Mouse (Mus musculus) heart, postnatal 0 days (tissue): Measurements from ENCODE around the gene Scfd2. TPM values are rescaled to one million over a fixed set of nuclear protein-coding genes. Genes with fewer than 3 reads are reported as not detected.

ENCODE experiments used
- ATAC-seq: fragments of 200-750 bp; cut with Nextera tagmentation; 2 replicates; pipeline ENCODE4 v1.8.0; 2017; ENCODE audit warnings: low read depth, moderate number of reproducible peaks, moderate library complexity; ENCODE audit not compliant: insufficient read depth
- DNase-seq: peaks from one replicate; pipeline ENCODE4 v3.0.0-alpha.2; 2016; ENCODE audit warnings: low spot score
- H3K27ac ChIP-seq: fragments of 300-500 bp; sonication (generic); 2 replicates; pipeline ENCODE4 v1.5.1; 2014; ENCODE audit warnings: low read depth, mild to moderate bottlenecking
- H3K27me3 ChIP-seq: fragments of 300-500 bp; sonication (generic); 2 replicates; pipeline ENCODE4 v1.6.1; 2014; ENCODE audit warnings: low read length, mixed read lengths; ENCODE audit not compliant: control insufficient read depth, insufficient read depth
- H3K36me3 ChIP-seq: fragments of 300-500 bp; sonication (generic); replicated peaks from 2 replicates; pipeline ENCODE4 v1.6.1; 2014; ENCODE audit warnings: low read length, mixed read lengths; ENCODE audit not compliant: control insufficient read depth, insufficient read depth
- H3K4me1 ChIP-seq: fragments of 300-500 bp; sonication (generic); 2 replicates; pipeline ENCODE4 v1.6.1; 2014; ENCODE audit warnings: antibody characterized with exemption; ENCODE audit not compliant: control insufficient read depth, insufficient read depth
- H3K4me2 ChIP-seq: fragments of 300-500 bp; sonication (generic); 2 replicates; pipeline ENCODE4 v1.6.1; 2014; ENCODE audit warnings: low read depth, mild to moderate bottlenecking, low read length, moderate library complexity
- H3K4me3 ChIP-seq: fragments of 300-500 bp; sonication (generic); 2 replicates; pipeline ENCODE4 v1.5.1; 2014; ENCODE audit warnings: low read depth, low read length
- H3K9ac ChIP-seq: fragments of 300-500 bp; sonication (generic); replicated peaks from 2 replicates; pipeline ENCODE4 v1.6.1; 2014; ENCODE audit warnings: low read depth, low read length, mixed read lengths
- H3K9me3 ChIP-seq: fragments of 300-500 bp; sonication (generic); replicated peaks from 2 replicates; pipeline ENCODE4 v1.6.1; 2016; ENCODE audit warnings: low read length; ENCODE audit not compliant: control insufficient read depth
- CTCF ChIP-seq: IDR thresholded peaks from 2 replicates; pipeline ENCODE4 v1.5.1; 2016; ENCODE audit warnings: antibody characterized with exemption, control low read depth, low read depth
- EP300 ChIP-seq: IDR thresholded peaks from 2 replicates; pipeline ENCODE4 v1.6.1; 2016; ENCODE audit warnings: antibody characterized with exemption, low read depth
- WGBS: fragments of 180-500 bp; shearing (Covaris S2); extraction: QIAGEN DNeasy Blood & Tissue Kit; methylation state at CpG from one replicate; pipeline ENCODE4 v1.1.7; 2014; 5-methylcytosine and 5-hydroxymethylcytosine counted together
- polyA plus RNA-seq: library from polyadenylated mRNA; unstranded; fragments of >200 nt; fragmentation: Nextera tagmentation; extraction: Ambion mirVana; gene quantifications from 2 replicates; pipeline ENCODE4 v1.2.1, GENCODE M21; 2015
- total RNA-seq: library from RNA; depleted of rRNA; stranded (reverse); fragments of >200 nt; gene quantifications from 2 replicates; pipeline ENCODE4 v1.2.3, GENCODE M21; 2014; ENCODE audit warnings: low replicate concordance

Scfd2 gene
- total and polyA plus RNA-seq, 2 experiments from 2014 or later: 14.2 to 24.3 TPM

- 58% methylated on average over 2 of the region's 2 CpGs for WGBS
- no peaks in the 10 kb centered on the region for H3K36me3 ChIP-seq
- TF ChIP-seq CTCF (no peak), EP300 (no peak)
- peaks cover 17% of the 10 kb centered on the region for H3K4me1 ChIP-seq
- no peaks in the 10 kb centered on the region for H3K9me3 ChIP-seq
- H3K9ac ChIP-seq: no peak overlapping the region
- no peak overlapping the region for H3K4me3 ChIP-seq
- no peaks in the 10 kb centered on the region for H3K27me3 ChIP-seq
- DNase-seq (no peak), ATAC-seq (no peak)
- peak overlapping the region; percentile 47; the same call in 1 of the 2 replicates for H3K27ac ChIP-seq
- H3K4me2 ChIP-seq: no peak overlapping the region
Measured at GRCm38 (mm10) chr5:74388849-74389248, 142.7 kb downstream of the Scfd2 start.

- no peaks in the 10 kb centered on the region for H3K27me3 ChIP-seq
- H3K27ac ChIP-seq: peak overlapping the region; percentile 57
- H3K4me3 ChIP-seq: no peak overlapping the region
- no peaks in the 10 kb centered on the region for H3K9me3 ChIP-seq
- peak; percentile 45 for DNase-seq
- H3K4me2 ChIP-seq: no peak overlapping the region
- TF ChIP-seq EP300: no peak
- no peak for TF ChIP-seq CTCF
- peak; percentile 27; the same call in 1 of the 2 replicates for ATAC-seq
- WGBS: 48% methylated on average over 6 of the region's 6 CpGs
- H3K36me3 ChIP-seq: no peaks in the 10 kb centered on the region
- peaks cover 17% of the 10 kb centered on the region for H3K4me1 ChIP-seq
- H3K9ac ChIP-seq: no peak overlapping the region
Measured at GRCm38 (mm10) chr5:74388101-74388500, 143.5 kb downstream of the Scfd2 start.

- no peaks in the 10 kb centered on the region for H3K9me3 ChIP-seq
- no peak for DNase-seq
- no peak overlapping the region for H3K9ac ChIP-seq
- ATAC-seq: no peak
- H3K27me3 ChIP-seq: no peaks in the 10 kb centered on the region
- no peak overlapping the region for H3K4me3 ChIP-seq
- H3K4me1 ChIP-seq: peaks cover 17% of the 10 kb centered on the region
- H3K27ac ChIP-seq: no peak overlapping the region
- no peaks in the 10 kb centered on the region for H3K36me3 ChIP-seq
- TF ChIP-seq CTCF: no peak
- TF ChIP-seq EP300: no peak
- H3K4me2 ChIP-seq: no peak overlapping the region
- 42% methylated on average over 1 of the region's 1 CpGs for WGBS
Measured at GRCm38 (mm10) chr5:74387143-74387886, 144.2 kb downstream of the Scfd2 start.

GRCm38 (mm10) chr5:74380045-74380444 lies 151.5 kb downstream of the Scfd2 start:
- Histone ChIP-seq H3K4me2 (no peak overlapping the region), H3K36me3 (no peaks in the 10 kb centered on the region), H3K27me3 (no peaks in the 10 kb centered on the region), H3K4me1 (no peaks in the 10 kb centered on the region), H3K9me3 (no peaks in the 10 kb centered on the region), H3K9ac (no peak overlapping the region), H3K4me3 (no peak overlapping the region), H3K27ac (no peak overlapping the region)
- ATAC-seq (no peak), DNase-seq (no peak)
- no peak for TF ChIP-seq CTCF
- TF ChIP-seq EP300: no peak
- WGBS: 56% methylated on average over 5 of the region's 5 CpGs

GRCm38 (mm10) chr5:74366710-74367101 lies 164.9 kb downstream of the Scfd2 start:
- Histone ChIP-seq H3K4me3 (no peak overlapping the region), H3K4me1 (peaks cover 3% of the 10 kb centered on the region; the same call in 1 of the 2 replicates), H3K27me3 (no peaks in the 10 kb centered on the region), H3K27ac (no peak overlapping the region), H3K9ac (no peak overlapping the region), H3K36me3 (no peaks in the 10 kb centered on the region), H3K9me3 (no peaks in the 10 kb centered on the region), H3K4me2 (no peak overlapping the region)
- DNase-seq (no peak), ATAC-seq (no peak)
- TF ChIP-seq EP300 (no peak), CTCF (no peak)
- WGBS: 53% methylated on average over 9 of the region's 9 CpGs
